Mouse (Mus musculus): Measurements from ENCODE around the gene Hspa12b.
A peak's percentile ranks its signal among the peaks of the same experiment; 100 is the strongest.

GRCm38 (mm10) chr2:131186771-131187601 lies 59.9 kb downstream of the Hspa12b start, which contains the start of the genes Cdc25b and Spef1:
- TF ChIP-seq POLR2A (IDR thresholded peaks at IDR 0.05; ENCODE audit: insufficient read depth, low read depth, low read length) = peak; percentile 62; the same call in 1 of the 2 replicates
- TF ChIP-seq CTCF (IDR thresholded peaks at IDR 0.05) = peak; percentile 58
- 0 out of 2 replicates have a peak, but pooled peaks have one; percentile 38 for TF ChIP-seq EP300 (IDR thresholded peaks at IDR 0.05; ENCODE audit: insufficient read depth, low read depth, low read length)

Measured in heart, adult 2 months (tissue).